Comparison of ENCODE assay signal across 20 mouse cellular contexts in genomic region chr5:151210869-151211268, GRCm38 (mm10). TPM values are rescaled to one million over a fixed set of nuclear protein-coding genes. Genes with fewer than 3 reads are reported as not detected.
DNase-seq lines count a peak whose midpoint lies in the region; ATAC-seq lines count a peak whose summit lies in the region.
"Had no signal": no experiment of that assay in that cellular context is flagged by ENCODE, and none has a peak within 500 bp of the region (broad histone marks: within the 10 kb centered on the region; RNA-seq: fewer than 3 reads in every experiment).

No protein-coding gene starts in this region.

- peak; percentile 72 for DNase-seq in heart, adult 11 months
- no peak for DNase-seq in heart, embryonic 10.5 days (ENCODE audit: low spot score)
- no peak for DNase-seq in adipocyte (ENCODE audit: low spot score)
- DNase-seq in spleen, postnatal 36 days (ENCODE audit: low spot score in 2 of 2), result no peak
- DNase-seq in layer of hippocampus, adult 9-10 months (ENCODE audit: low spot score), result no peak
- DNase-seq: adrenal gland, adult 8-10 months; cerebellum, adult 11-12 months; cerebellum, adult 9-11 months; cerebellum, postnatal 36 days; gastrocnemius, postnatal 25 days; heart, postnatal 4 days had no signal

- WGBS in heart, embryonic 10.5 days, result 89% methylated on average over 1 of the region's 1 CpGs

- ATAC-seq in megakaryocyte progenitor cell, adult 5-6 weeks (replicated peaks; ENCODE audit: poor library complexity), result peak; percentile 44; the same call in 1 of the 2 replicates
- ATAC-seq: forebrain, embryonic 16.5 days; hindbrain, embryonic 16.5 days; inflammation-experienced regulatory T-cells, adult 6 months had no signal

- H3K9me3 ChIP-seq in heart, embryonic 10.5 days, result no peaks in the 10 kb centered on the region
- H3K9me3 ChIP-seq: embryonic facial prominence, embryonic 13.5 days; forebrain, embryonic 12.5 days; heart, embryonic 13.5 days; hindbrain, embryonic 12.5 days had no signal

- no peak overlapping the region for H3K4me3 ChIP-seq in heart, embryonic 10.5 days
- no peak overlapping the region for H3K4me3 ChIP-seq in brown adipose tissue, adult 24 weeks (ENCODE audit: insufficient read depth, low read depth, low read length)
- H3K4me3 ChIP-seq: embryonic facial prominence, embryonic 13.5 days; forebrain, embryonic 12.5 days; heart, embryonic 13.5 days; hindbrain, embryonic 12.5 days had no signal

- no peak overlapping the region for H3K27ac ChIP-seq in heart, embryonic 10.5 days
- peak overlapping the region; percentile 58 for H3K27ac ChIP-seq in brown adipose tissue, adult 24 weeks (replicated peaks; ENCODE audit: low read depth, low read length)
- H3K27ac ChIP-seq: embryonic facial prominence, embryonic 13.5 days; forebrain, embryonic 12.5 days; heart, embryonic 13.5 days; hindbrain, embryonic 12.5 days had no signal

- no peaks in the 10 kb centered on the region for H3K4me1 ChIP-seq in heart, embryonic 10.5 days
- peaks cover 5% of the 10 kb centered on the region; the same call in 1 of the 2 replicates for H3K4me1 ChIP-seq in brown adipose tissue, adult 24 weeks (ENCODE audit: control insufficient read depth, insufficient read depth, insufficient read length, low read length)
- H3K4me1 ChIP-seq: embryonic facial prominence, embryonic 13.5 days; forebrain, embryonic 12.5 days; heart, embryonic 13.5 days; hindbrain, embryonic 12.5 days had no signal

- H3K27me3 ChIP-seq in heart, embryonic 10.5 days (ENCODE audit: insufficient read depth, poor library complexity, severe bottlenecking), result no peaks in the 10 kb centered on the region
- H3K27me3 ChIP-seq: embryonic facial prominence, embryonic 13.5 days; forebrain, embryonic 12.5 days; heart, embryonic 13.5 days; hindbrain, embryonic 12.5 days had no signal

- H3K36me3 ChIP-seq in heart, embryonic 10.5 days, result no peaks in the 10 kb centered on the region
- H3K36me3 ChIP-seq: embryonic facial prominence, embryonic 13.5 days; forebrain, embryonic 12.5 days; heart, embryonic 13.5 days; hindbrain, embryonic 12.5 days had no signal

RNA-seq across cellular contexts. Expression of gene Stard13, which starts 22.8 kb away (rescaled TPM):
- polyA plus RNA-seq in heart, embryonic 10.5 days (2016; fragmentation: Nextera tagmentation; extraction: Ambion mirVana), result 2.7 and 3.3 TPM in 2 replicates
- 6.3 and 7.8 TPM in 2 replicates for polyA plus RNA-seq in brown adipose tissue, adult 24 weeks (2012; ENCODE audit: insufficient read depth, insufficient read length, missing spikeins)
- not detected in 2 replicates for total RNA-seq in megakaryocyte progenitor cell, adult 5-6 weeks (2015)
- total RNA-seq in megakaryocyte progenitor cell, adult 5-6 weeks (2017), result not detected in 2 replicates
